Mouse (Mus musculus) T-helper 17 cell (primary cell): ENCODE data around the gene Ugt1a9.
"Not testable (repeated sequence)": the region's sequence is repeated elsewhere in the genome, so short reads cannot be mapped to it uniquely, and the experiment has no call there.

Experiments
- in situ Hi-C, 2 experiments: fragments of 300-600 bp; cut with MboI, MseI; formaldehyde crosslinking; loops; 1 replicate in 1 of 2; 2 replicates in 1 of 2; pipeline ENCODE4 v1.15.1; 2025; ENCODE audit warnings: high pct_unique_total_duplicates in 2 of 2

Gene Ugt1a9

GRCm38 (mm10) chr1:88104667-88105430 lies 34.2 kb downstream of the Ugt1a9 start:
- in situ Hi-C loops, result no loop called here

- in situ Hi-C loops, result no loop called here
These were observed 35.1 kb downstream of the Ugt1a9 start for GRCm38 (mm10) chr1:88105656-88106055.

GRCm38 (mm10) chr1:88109027-88109557 lies 38.5 kb downstream of the Ugt1a9 start:
- in situ Hi-C loops, result not testable (repeated sequence)

GRCm38 (mm10) chr1:88109604-88110003 lies 39.0 kb downstream of the Ugt1a9 start:
- in situ Hi-C loops, result not testable (repeated sequence)

GRCm38 (mm10) chr1:88112769-88113168 lies 42.2 kb downstream of the Ugt1a9 start:
- in situ Hi-C loops, result not testable (repeated sequence)

- in situ Hi-C loops, result loop anchor here in 1 of 2 experiments (5.0 kb wide), 1 partner anchor 103 kb away; no protein-coding TSS in a partner anchor
These were observed 50.0 kb downstream of the Ugt1a9 start for GRCm38 (mm10) chr1:88120550-88120949.

- in situ Hi-C loops, result loop anchor here in 1 of 2 experiments (5.0 kb wide), 1 partner anchor 104 kb away; no protein-coding TSS in a partner anchor
These were observed 50.9 kb downstream of the Ugt1a9 start for GRCm38 (mm10) chr1:88121521-88121920.

GRCm38 (mm10) chr1:88125827-88126360 lies 55.3 kb downstream of the Ugt1a9 start:
- in situ Hi-C loops, result loop anchor here in 1 of 2 experiments (25.0 kb wide), 1 partner anchor 586 kb away; the partner anchor contains the start of gene Arl4c

- in situ Hi-C loops, result loop anchor here in 1 of 2 experiments (25.0 kb wide), 1 partner anchor 583 kb away; the partner anchor contains the start of gene Arl4c
These were observed 58.5 kb downstream of the Ugt1a9 start for GRCm38 (mm10) chr1:88129091-88129490.

- in situ Hi-C loops, result loop anchor here in 1 of 2 experiments (25.0 kb wide), 1 partner anchor 582 kb away; the partner anchor contains the start of gene Arl4c
These were observed 59.6 kb downstream of the Ugt1a9 start for GRCm38 (mm10) chr1:88130223-88130622.

- in situ Hi-C loops, result loop anchor here in 1 of 2 experiments (25.0 kb wide), 1 partner anchor 578 kb away; the partner anchor contains the start of gene Arl4c
These were observed 63.4 kb downstream of the Ugt1a9 start for GRCm38 (mm10) chr1:88133908-88134456.

- in situ Hi-C loops, result loop anchor here (5.0 to 25.0 kb wide), 2 partner anchors 148 to 578 kb away; partner anchors contain the start of gene Arl4c (in 1 of the 2)
These were observed 63.9 kb downstream of the Ugt1a9 start, which contains the start of gene Ugt1a6a for GRCm38 (mm10) chr1:88134457-88135011. Ugt1a6a (plus strand) TSS chr1:88134809.

GRCm38 (mm10) chr1:88135229-88135904 lies 64.8 kb downstream of the Ugt1a9 start:
- in situ Hi-C loops, result loop anchor here (5.0 to 25.0 kb wide), 2 partner anchors 147 to 577 kb away; partner anchors contain the start of gene Arl4c (in 1 of the 2)

- in situ Hi-C loops, result loop anchor here (5.0 to 25.0 kb wide), 2 partner anchors 146 to 576 kb away; partner anchors contain the start of gene Arl4c (in 1 of the 2)
These were observed 66.0 kb downstream of the Ugt1a9 start for GRCm38 (mm10) chr1:88136646-88137045.

GRCm38 (mm10) chr1:88137264-88137663 lies 66.7 kb downstream of the Ugt1a9 start:
- in situ Hi-C loops, result loop anchor here (5.0 to 25.0 kb wide), 2 partner anchors 145 to 575 kb away; partner anchors contain the start of gene Arl4c (in 1 of the 2)

- in situ Hi-C loops, result loop anchor here (5.0 to 25.0 kb wide), 2 partner anchors 144 to 574 kb away; partner anchors contain the start of gene Arl4c (in 1 of the 2)
These were observed 67.5 kb downstream of the Ugt1a9 start for GRCm38 (mm10) chr1:88138145-88138544.

GRCm38 (mm10) chr1:88140492-88140891 lies 69.9 kb downstream of the Ugt1a9 start:
- in situ Hi-C loops, result loop anchor here in 1 of 2 experiments (25.0 kb wide), 1 partner anchor 572 kb away; the partner anchor contains the start of gene Arl4c

GRCm38 (mm10) chr1:88143966-88144675 lies 73.5 kb downstream of the Ugt1a9 start:
- in situ Hi-C loops, result loop anchor here in 1 of 2 experiments (25.0 kb wide), 1 partner anchor 568 kb away; the partner anchor contains the start of gene Arl4c

GRCm38 (mm10) chr1:88145278-88145677 lies 74.7 kb downstream of the Ugt1a9 start:
- in situ Hi-C loops, result loop anchor here in 1 of 2 experiments (25.0 kb wide), 1 partner anchor 567 kb away; the partner anchor contains the start of gene Arl4c
